Mouse (Mus musculus): Measurements from ENCODE around the gene Pex19. TPM values are rescaled to one million over a fixed set of nuclear protein-coding genes. Genes with fewer than 3 reads are reported as not detected.
A peak's percentile ranks its signal among the peaks of the same experiment; 100 is the strongest.

Gene Pex19
- total RNA-seq, 1 experiment from 2014 or later = 158 TPM

DNA sequence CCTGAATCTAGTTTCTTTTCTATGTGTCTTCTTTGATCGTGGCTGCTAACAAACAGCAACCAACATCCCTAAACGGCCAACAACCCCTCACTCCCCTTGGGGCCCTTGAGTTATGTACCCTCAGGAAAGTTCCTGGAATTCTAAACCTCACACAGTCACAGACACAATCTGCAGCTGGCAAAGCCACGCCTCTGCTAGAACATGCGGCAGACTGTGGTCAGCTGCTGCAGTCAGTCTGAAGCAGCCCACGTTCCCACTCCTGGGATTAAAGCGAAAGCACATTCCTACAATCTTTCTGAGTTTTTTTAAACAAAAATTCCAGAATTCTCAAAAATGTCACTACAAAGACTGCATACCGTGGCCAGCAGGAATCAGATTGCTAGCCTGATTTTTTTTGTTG lies 7.0 kb downstream of the Pex19 start:
- DNase-seq = no peak

DNA sequence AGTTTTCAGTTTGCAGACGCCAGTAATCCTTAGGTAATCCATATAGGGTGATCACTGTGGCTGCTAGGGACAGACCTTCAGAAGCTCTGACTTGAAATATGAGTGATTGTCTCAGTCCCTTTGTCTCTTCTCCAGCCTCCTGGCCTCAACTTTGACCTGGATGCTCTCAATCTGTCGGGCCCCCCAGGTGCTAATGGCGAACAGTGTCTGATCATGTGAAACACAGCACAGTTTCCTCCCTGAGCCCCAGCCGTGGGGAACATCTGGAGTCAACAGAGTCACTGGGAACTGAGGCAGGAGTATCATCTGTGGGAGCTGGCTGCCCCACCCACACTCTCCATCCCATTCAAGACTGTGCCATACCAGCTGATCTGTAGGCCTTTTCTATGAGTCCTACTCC lies 7.5 kb downstream of the Pex19 start:
- no peak for DNase-seq

DNA sequence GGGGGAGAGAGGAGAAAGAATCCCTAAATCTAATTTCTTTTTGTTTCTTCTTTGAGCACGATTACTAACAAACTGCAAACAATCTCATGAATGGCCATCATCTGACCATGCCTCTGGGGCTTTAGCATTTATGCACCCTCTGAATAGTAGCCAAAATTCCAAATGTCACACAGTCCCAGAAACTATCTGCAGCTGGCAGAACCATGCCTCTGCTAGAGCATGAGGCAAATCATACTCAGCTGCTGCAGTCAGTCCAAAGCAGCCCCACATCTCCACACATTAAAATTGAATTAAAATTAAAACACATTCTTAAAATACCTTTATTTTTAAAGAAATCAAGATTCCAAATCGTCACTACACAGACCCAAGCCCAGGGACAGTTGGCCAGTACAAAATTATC lies 13.6 kb downstream of the Pex19 start:
- no peak for DNase-seq

DNA sequence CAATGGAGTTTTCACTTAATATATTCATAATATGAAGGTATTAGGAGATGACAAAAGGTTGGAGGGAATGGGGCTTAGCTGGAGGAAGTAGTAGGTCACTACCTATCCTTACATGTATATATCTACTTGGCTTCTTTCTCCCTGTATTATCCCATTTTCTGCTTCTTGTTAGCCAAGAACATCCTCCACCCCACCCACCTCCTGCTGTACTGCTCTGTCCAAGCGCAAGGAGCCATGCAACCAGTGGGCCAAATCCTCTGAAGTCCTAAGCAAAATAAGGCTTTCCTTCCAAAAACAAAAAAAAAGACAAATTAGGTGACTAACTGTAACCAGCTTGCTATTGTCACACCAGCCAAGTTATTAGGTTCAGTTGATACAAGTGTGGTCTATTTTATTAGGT lies 14.3 kb downstream of the Pex19 start:
- DNase-seq = no peak

- DNase-seq = no peak
These were observed 15.0 kb downstream of the Pex19 start for GRCm38 (mm10) chr1:172141529-172141928.

DNA sequence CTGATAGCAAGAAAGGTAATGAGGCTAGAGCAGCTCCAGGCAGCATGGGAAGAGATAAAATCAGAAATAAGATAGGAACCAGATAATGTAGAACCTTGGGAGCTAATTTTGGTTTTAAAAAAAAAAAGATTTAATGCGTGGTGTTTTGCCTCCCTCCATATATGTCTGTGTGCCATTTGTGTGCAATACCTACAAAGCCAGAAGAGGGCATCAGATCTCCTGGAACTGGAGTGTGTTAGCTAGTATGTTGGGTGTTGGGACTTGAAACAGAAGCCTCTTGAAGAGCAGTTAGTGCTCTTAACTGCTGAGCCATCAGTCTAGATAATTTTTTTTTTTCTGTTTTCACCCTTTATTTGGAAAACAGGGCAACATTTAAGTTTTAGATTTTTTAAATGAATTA lies 17.0 kb downstream of the Pex19 start:
- no peak for DNase-seq

- DNase-seq = peak; percentile 98
These were observed 21.3 kb downstream of the Pex19 start, which contains the start of gene Dcaf8 for GRCm38 (mm10) chr1:172147835-172148278. Gene Dcaf8 (plus strand): TSS chr1:172148084.

GRCm38 (mm10) chr1:172148279-172148954 lies 21.9 kb downstream of the Pex19 start:
- DNase-seq = peak; percentile 41

- no peak for DNase-seq
These were observed 22.6 kb downstream of the Pex19 start for GRCm38 (mm10) chr1:172148955-172149815.

- DNase-seq = no peak
These were observed 28.0 kb downstream of the Pex19 start for GRCm38 (mm10) chr1:172154536-172154935.

- no peak for DNase-seq
These were observed 29.0 kb downstream of the Pex19 start for GRCm38 (mm10) chr1:172155518-172155917.

DNA sequence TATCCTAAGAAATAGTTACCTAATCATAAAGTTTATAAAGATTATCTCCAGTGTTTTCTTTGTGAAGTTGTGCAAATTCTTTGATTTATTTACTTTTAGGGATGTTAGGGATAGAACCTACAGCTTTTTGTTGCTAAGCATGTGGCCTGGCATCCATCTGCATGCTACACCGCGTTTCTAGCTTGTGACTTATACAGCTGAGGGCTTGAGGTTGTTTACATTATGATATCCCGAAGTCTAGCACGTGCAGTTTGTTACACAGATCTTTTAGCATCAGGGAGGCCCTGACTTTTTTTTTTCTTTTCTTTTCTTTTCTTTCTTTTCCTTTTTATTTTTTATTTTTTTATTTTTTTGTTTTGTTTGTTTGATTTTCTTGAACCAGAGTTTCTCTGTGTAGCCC lies 33.4 kb downstream of the Pex19 start:
- DNase-seq = no peak

DNA sequence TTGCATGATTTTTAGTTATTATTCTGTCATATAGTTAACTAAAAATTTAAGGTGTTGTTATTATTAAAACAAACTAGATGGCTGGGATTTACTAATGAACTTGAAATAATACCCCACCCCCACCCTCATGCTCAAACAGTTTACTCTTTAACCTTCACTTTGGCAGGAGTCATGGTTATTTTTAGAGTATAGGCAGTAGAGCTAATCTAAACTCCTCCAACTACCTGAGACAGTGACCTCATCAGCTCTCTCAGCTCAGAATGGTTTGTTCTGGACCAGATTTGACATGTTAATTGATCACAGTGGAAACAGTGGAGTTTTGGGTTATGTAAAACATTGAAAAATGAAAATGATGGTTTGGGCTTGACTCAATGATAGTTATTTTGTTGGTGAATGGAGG lies 34.0 kb downstream of the Pex19 start:
- DNase-seq = no peak

- no peak for DNase-seq
These were observed 35.5 kb downstream of the Pex19 start for GRCm38 (mm10) chr1:172162009-172162408.

GRCm38 (mm10) chr1:172162959-172163358 lies 36.4 kb downstream of the Pex19 start:
- no peak for DNase-seq

- no peak for DNase-seq
These were observed 41.4 kb downstream of the Pex19 start for GRCm38 (mm10) chr1:172167911-172168310.

- DNase-seq = no peak
These were observed 43.3 kb downstream of the Pex19 start for GRCm38 (mm10) chr1:172169809-172170208.

DNA sequence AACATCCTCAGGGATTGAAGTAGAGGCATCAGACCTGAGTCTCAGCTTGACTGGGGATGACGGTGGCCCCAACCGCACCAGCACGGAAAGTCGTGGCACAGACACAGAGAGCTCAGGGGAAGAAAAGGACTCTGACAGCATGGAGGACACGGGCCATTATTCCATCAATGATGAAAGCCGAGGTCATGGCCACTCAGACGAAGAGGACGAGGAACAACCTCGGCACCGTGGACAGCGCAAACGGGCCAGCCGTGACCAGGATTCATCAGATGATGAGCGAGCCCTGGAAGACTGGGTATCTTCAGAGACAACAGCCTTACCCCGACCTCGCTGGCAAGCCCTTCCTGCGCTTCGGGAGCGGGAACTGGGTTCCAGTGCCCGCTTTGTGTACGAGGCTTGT lies 45.8 kb downstream of the Pex19 start:
- peak; percentile 20 for DNase-seq

DNA sequence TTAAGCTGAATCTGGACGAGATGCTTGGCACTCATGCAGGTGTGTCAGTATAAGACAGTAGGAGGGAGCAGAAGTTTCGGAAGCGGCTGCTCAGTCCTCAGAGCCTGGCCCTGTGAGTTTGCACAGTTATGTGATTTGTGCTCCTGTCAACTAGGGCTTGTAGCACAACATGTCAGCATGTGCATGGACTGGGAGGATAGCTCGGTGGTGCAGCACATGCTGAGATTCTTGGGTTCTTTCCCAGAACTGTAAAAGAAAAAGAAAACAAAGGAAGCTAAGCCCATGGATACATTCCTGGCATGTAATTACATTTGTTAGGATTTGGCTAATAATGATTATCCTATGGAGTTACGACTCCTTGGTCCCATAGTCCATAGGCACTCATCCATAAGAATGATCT lies 46.6 kb downstream of the Pex19 start:
- DNase-seq = no peak

DNA sequence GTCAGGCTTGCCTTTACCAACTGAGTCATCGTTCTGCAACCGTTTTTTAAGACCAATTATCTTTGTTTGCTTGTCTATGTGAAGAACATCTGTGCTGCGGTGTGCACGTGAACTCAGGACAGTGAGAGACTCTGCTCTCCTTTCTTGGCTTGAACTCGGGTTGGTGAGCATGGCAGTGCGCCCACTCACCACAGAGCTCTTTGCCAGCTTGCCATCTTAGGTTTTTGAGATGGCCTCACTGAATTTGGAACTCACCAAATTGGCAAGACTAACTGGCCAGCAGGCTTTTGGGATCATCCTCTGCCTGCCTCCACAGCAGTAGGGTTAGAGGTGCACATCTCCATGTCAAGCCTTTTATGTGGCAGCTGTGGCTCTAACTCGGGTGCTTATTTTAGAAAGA lies 51.2 kb downstream of the Pex19 start:
- no peak for DNase-seq

- DNase-seq = no peak
These were observed 52.5 kb downstream of the Pex19 start for GRCm38 (mm10) chr1:172179102-172179501.

- DNase-seq = no peak
These were observed 54.3 kb downstream of the Pex19 start for GRCm38 (mm10) chr1:172180881-172181280.

- no peak for DNase-seq
These were observed 55.2 kb downstream of the Pex19 start for GRCm38 (mm10) chr1:172181777-172182176.

- DNase-seq = no peak
These were observed 56.5 kb downstream of the Pex19 start for GRCm38 (mm10) chr1:172183056-172183455.
